Mouse (Mus musculus) cerebellum, adult 2 months (tissue): ENCODE data around the gene Rassf8.

ENCODE experiments used
- CTCF ChIP-seq: fragments of 200-500 bp; IDR thresholded peaks from 2 replicates; pipeline ENCODE4 v1.5.1; 2011; ENCODE audit warnings: low read depth, mild to moderate bottlenecking, control low read depth, low read length, moderate library complexity, borderline replicate concordance; ENCODE audit not compliant: insufficient read depth
- POLR2A ChIP-seq: fragments of 200-500 bp; IDR thresholded peaks from 2 replicates; pipeline ENCODE4 v1.6.1; 2011; ENCODE audit warnings: low read length, control low read depth, borderline replicate concordance; ENCODE audit not compliant: insufficient read depth

GRCm38 (mm10) chr6:145739231-145739630 lies 7.3 kb upstream of the Rassf8 start:
- TF ChIP-seq CTCF = no peak
- no peak for TF ChIP-seq POLR2A
